Mouse (Mus musculus) liver, postnatal 0 days (tissue): ENCODE results near the gene Gpbar1.

Source experiments
- CTCF ChIP-seq: sonication (generic); IDR thresholded peaks from 2 replicates; pipeline ENCODE4 v1.5.1; 2016; ENCODE audit warnings: antibody characterized with exemption, low read depth
- EP300 ChIP-seq: IDR thresholded peaks from 2 replicates; pipeline ENCODE4 v1.6.1; 2016; ENCODE audit warnings: antibody characterized with exemption, low read depth, mild to moderate bottlenecking

DNA sequence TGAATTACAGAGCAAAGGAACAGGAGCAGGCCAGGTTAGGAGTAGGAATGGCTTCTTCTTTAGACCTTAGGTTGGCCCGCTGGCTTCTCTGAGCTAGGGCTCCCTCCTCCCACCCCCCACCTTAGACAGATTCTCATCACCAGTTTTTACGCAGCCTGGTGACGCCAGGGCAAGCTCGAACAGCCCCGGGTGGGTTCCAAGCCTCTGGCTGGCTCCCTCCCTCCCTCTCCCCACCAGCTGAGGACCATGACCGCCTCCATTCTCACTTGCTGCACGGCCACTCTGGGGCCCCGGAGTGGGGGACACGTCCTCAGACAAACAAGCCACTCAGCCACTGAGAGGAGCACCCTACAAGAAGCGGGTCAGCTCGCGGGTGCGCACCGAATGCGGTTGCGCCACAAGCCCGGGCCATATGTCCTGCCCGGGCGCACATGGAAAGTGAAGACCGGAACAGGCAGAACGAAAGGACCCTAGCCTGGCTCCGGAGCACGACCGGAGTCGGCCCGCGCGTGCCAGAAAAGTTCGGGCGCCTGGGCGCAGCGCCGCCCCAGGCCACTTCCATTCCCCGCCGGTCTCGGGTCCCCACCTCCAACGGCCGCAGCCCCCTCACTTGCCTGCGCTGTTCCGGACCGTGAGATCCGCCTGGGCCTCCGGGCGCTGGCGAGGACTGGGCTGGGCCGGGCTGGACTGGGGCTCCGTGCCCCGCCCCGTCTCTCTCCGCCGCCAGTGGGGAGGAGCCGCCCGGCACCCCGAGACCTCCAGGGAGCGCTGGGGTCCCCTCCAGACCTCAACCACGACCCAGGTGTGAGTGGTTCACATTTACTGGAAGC lies 25.4 kb downstream of the Gpbar1 start:
- TF ChIP-seq CTCF, result 0 out of 2 replicates have a peak, but pooled peaks have one; percentile 19
- TF ChIP-seq EP300, result no peak
